Comparison of ENCODE assay signal across 23 mouse cellular contexts in the genomic region with DNA sequence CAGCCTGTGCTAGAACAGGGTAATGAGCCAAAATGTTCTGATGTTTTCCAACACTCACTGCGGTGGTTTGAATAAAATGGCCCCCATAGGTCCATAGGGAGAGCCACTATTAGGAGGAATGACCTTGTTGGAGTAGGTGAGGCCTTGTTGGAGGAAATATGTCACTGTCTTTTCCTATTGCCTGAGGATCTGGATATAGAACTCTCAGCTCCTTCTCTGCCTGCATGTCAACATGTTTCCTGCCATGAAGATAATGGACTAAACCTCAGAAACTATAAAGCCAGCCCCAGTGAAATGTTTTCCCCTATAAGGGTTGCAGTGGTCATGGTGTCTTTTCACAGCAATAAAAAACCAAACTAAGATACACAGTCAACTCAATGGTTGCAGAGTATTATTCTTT. TPM values are rescaled to one million over a fixed set of nuclear protein-coding genes. Genes with fewer than 3 reads are reported as not detected.
A peak's percentile ranks its signal among the peaks of the same experiment; 100 is the strongest.
DNase-seq lines count a peak whose midpoint lies in the region; ATAC-seq and TF ChIP-seq lines count a peak whose summit lies in the region.
"Had no signal": no experiment of that assay in that cellular context is flagged by ENCODE, and none has a peak within 500 bp of the region (broad histone marks: within the 10 kb centered on the region; RNA-seq: fewer than 3 reads in every experiment).

No protein-coding gene starts in this region.

- WGBS in heart, adult 2 months: 56% methylated on average over 1 of the region's 1 CpGs
- 84% methylated on average over 1 of the region's 1 CpGs for WGBS in heart, embryonic 12.5 days

- TF ChIP-seq POLR2A in MEL (IDR thresholded peaks at IDR 0.05; ENCODE audit: control insufficient read depth in 1 of 2, insufficient read depth in 1 of 2, low read depth in 1 of 2, low read length in 2 of 2, poor library complexity in 1 of 2) (no peak), myocyte (IDR thresholded peaks at IDR 0.05; ENCODE audit: insufficient read length, low read depth) (no peak)
- no peak for TF ChIP-seq POLR2A in heart, adult 2 months (IDR thresholded peaks at IDR 0.05; ENCODE audit: insufficient read depth, low read depth, low read length)

- no peak overlapping the region for H3K9ac ChIP-seq in MEL (ENCODE audit: control insufficient read depth, low read depth, low read length, poor library complexity, severe bottlenecking)
- no peak overlapping the region for H3K9ac ChIP-seq in heart, adult 2 months (ENCODE audit: low read depth, low read length)
- H3K9ac ChIP-seq in heart, embryonic 12.5 days: no peak overlapping the region

- TF ChIP-seq EP300 in MEL (IDR thresholded peaks at IDR 0.05; ENCODE audit: low read depth in 1 of 2, low read length in 2 of 2): no peak
- TF ChIP-seq EP300 in heart, adult 2 months (IDR thresholded peaks at IDR 0.05; ENCODE audit: insufficient read depth, low read depth, low read length): no peak

- no peaks in the 10 kb centered on the region; a peak in 1 of 4 replicates for H3K27me3 ChIP-seq in MEL (ENCODE audit: control insufficient read depth in 1 of 2, insufficient read depth in 2 of 2, low read length in 2 of 2)
- H3K27me3 ChIP-seq in myocyte (ENCODE audit: control insufficient read depth, insufficient read depth, insufficient read length): no peaks in the 10 kb centered on the region
- no peaks in the 10 kb centered on the region for H3K27me3 ChIP-seq in heart, adult 2 months (ENCODE audit: control insufficient read depth, insufficient read depth, low read length)
- no peaks in the 10 kb centered on the region for H3K27me3 ChIP-seq in heart, embryonic 12.5 days (replicated peaks)
- H3K27me3 ChIP-seq: CH12.LX, Patski had no signal

- peaks cover 4 to 6% of the 10 kb centered on the region in 2 experiments; a peak in 3 of 4 replicates for H3K4me1 ChIP-seq in MEL (ENCODE audit: control insufficient read depth in 1 of 2, insufficient read depth in 2 of 2, low read length in 2 of 2)
- no peaks in the 10 kb centered on the region for H3K4me1 ChIP-seq in heart, adult 2 months (ENCODE audit: control insufficient read depth, insufficient read depth, low read length)
- no peaks in the 10 kb centered on the region for H3K4me1 ChIP-seq in heart, embryonic 12.5 days (replicated peaks)

- no peak overlapping the region for H3K27ac ChIP-seq in MEL (ENCODE audit: control insufficient read depth, low read depth, low read length)
- no peak overlapping the region for H3K27ac ChIP-seq in heart, adult 2 months
- no peak overlapping the region for H3K27ac ChIP-seq in heart, embryonic 12.5 days (ENCODE audit: poor library complexity, severe bottlenecking)

- peaks cover 0 to 10% of the 10 kb centered on the region in 2 experiments; a peak in 2 of 4 replicates for H3K36me3 ChIP-seq in MEL (ENCODE audit: control insufficient read depth in 1 of 2, insufficient read depth in 2 of 2, low read length in 2 of 2)
- no peaks in the 10 kb centered on the region for H3K36me3 ChIP-seq in myocyte (ENCODE audit: control insufficient read depth, insufficient read depth)
- H3K36me3 ChIP-seq in heart, adult 2 months (ENCODE audit: control insufficient read depth, insufficient read depth, low read length): no peaks in the 10 kb centered on the region
- no peaks in the 10 kb centered on the region for H3K36me3 ChIP-seq in heart, embryonic 12.5 days
- H3K36me3 ChIP-seq: G1E had no signal

- TF ChIP-seq CTCF in MEL (IDR thresholded peaks at IDR 0.05 in 2 of 3, conservative IDR thresholded peaks at IDR 0.05 in 1 of 3; ENCODE audit: control insufficient read depth in 1 of 3, insufficient read depth in 1 of 3, low read depth in 2 of 3, low read length in 3 of 3, poor library complexity in 1 of 3, severe bottlenecking in 1 of 3): no peak
- TF ChIP-seq CTCF in heart, adult 2 months (IDR thresholded peaks at IDR 0.05): no peak

- H3K9me3 ChIP-seq in MEL (replicated peaks; ENCODE audit: insufficient read depth, low read length): no peaks in the 10 kb centered on the region
- 0 out of 2 replicates have a peak, but pooled peaks cover 4% of the 10 kb centered on the region for H3K9me3 ChIP-seq in heart, embryonic 12.5 days (replicated peaks)
- H3K9me3 ChIP-seq: G1E had no signal

- no peak for TF ChIP-seq RAD21 in MEL (IDR thresholded peaks at IDR 0.05; ENCODE audit: low read depth, low read length)

- H3ac ChIP-seq in myocyte (ENCODE audit: control insufficient read depth, insufficient read length): no peak overlapping the region

- peak overlapping the region; percentile 22 for H3K4me2 ChIP-seq in myocyte (ENCODE audit: low read depth)
- no peak overlapping the region for H3K4me2 ChIP-seq in heart, embryonic 12.5 days

- intact Hi-C loops in heart, adult 2 months (cut with DNase I): no loop called here

- peak; percentile 60 for ATAC-seq in common myeloid progenitor, adult 5-6 weeks (replicated peaks; ENCODE audit: low read depth, poor library complexity, severe bottlenecking)
- no peak for ATAC-seq in heart, embryonic 12.5 days (ENCODE audit: insufficient number of reproducible peaks, low FRiP score)
- ATAC-seq: activated CD4-positive, CD25-positive, alpha-beta regulatory T cell, adult 4 months; CD4-positive, CD25-positive, alpha-beta regulatory T cell, adult 4 months; Patski had no signal

- DNase-seq in 416B (ENCODE audit: low read depth) (peak; percentile 71), MEL (ENCODE audit: low read depth, low spot score) (no peak)
- DNase-seq in heart, adult 2 months: no peak
- no peak for DNase-seq in thymus, postnatal 0 days (ENCODE audit: low spot score)
- no peak for DNase-seq in ovary, postnatal 10 days (ENCODE audit: low spot score)
- DNase-seq: adrenal gland, adult 2 months; adrenal gland, adult 8-10 months; adrenal gland, postnatal 10 days; adrenal gland, postnatal 14 days; adrenal gland, postnatal 25 days; adrenal gland, postnatal 36 days; cerebellum, adult 11 months; cerebellum, adult 11-12 months; cerebellum, adult 18-20 months; cerebellum, adult 2 months had no signal

- H3K79me2 ChIP-seq in MEL (ENCODE audit: control insufficient read depth, insufficient read depth, low read length, poor library complexity): no peaks in the 10 kb centered on the region
- H3K79me2 ChIP-seq in myocyte (ENCODE audit: control insufficient read depth, insufficient read depth): no peaks in the 10 kb centered on the region
- no peaks in the 10 kb centered on the region for H3K79me2 ChIP-seq in heart, adult 2 months (replicated peaks; ENCODE audit: control insufficient read depth, insufficient read depth, low read length)

- H3K4me3 ChIP-seq in MEL (ENCODE audit: control insufficient read depth in 1 of 2, insufficient read depth in 1 of 2, low read depth in 2 of 2, low read length in 2 of 2) (no peak overlapping the region), myocyte (no peak overlapping the region)
- no peak overlapping the region for H3K4me3 ChIP-seq in heart, adult 2 months
- no peak overlapping the region for H3K4me3 ChIP-seq in heart, embryonic 12.5 days

TF ChIP-seq in MEL, 35 proteins besides CTCF, POLR2A, EP300 and RAD21:
- TF ChIP-seq ZNF384 (IDR thresholded peaks at IDR 0.05; ENCODE audit: low read depth, low read length): no peak
- peak; percentile 8; the same call in 1 of the 2 replicates for TF ChIP-seq TAL1 (IDR thresholded peaks at IDR 0.05; ENCODE audit: low read length)
- TF ChIP-seq ELF1 (IDR thresholded peaks at IDR 0.05; ENCODE audit: low read depth, low read length): no peak
- TF ChIP-seq GABPA (IDR thresholded peaks at IDR 0.05; ENCODE audit: low read depth, low read length): no peak
- no peak for TF ChIP-seq TCF12 (IDR thresholded peaks at IDR 0.05; ENCODE audit: low read depth, low read length)
TF ChIP-seq in MEL: peak in this region for 1.

TF ChIP-seq in myocyte, 11 proteins besides CTCF, POLR2A, EP300 and RAD21:
- no peak for TF ChIP-seq USF1 (IDR thresholded peaks at IDR 0.05; ENCODE audit: low read depth)
TF ChIP-seq in myocyte: peak in this region for 0.

RNA-seq across cellular contexts. Expression of a gene that starts 6.0 kb away (rescaled TPM):
- 1.9 and 2.5 TPM in 2 replicates for total RNA-seq in MEL (2012; rRNA removed)
- 1 to 10 TPM in 1 of 2 experiments, not detected in 1; 9.0 TPM for polyA plus RNA-seq in MEL (2012; ENCODE audit: insufficient read depth in 1 of 2, insufficient read length in 2 of 2, low read depth in 1 of 2, low replicate concordance in 2 of 2, missing spikeins in 1 of 2)
- 0.53 and 3.7 TPM in 2 replicates for total RNA-seq in common myeloid progenitor, adult 5-6 weeks (2017)
- polyA plus RNA-seq in myocyte (2012; fragmentation: generic; extraction: Trizol): 9.5 TPM
- 10 to 100 TPM in 1 of 2 experiments, 1 to 10 TPM in 1; 9.9 to 10.3 TPM for total RNA-seq in heart, adult 2 months (2021)
- polyA plus RNA-seq in heart, adult 2 months (2012; rRNA removed): 15.1 and 15.7 TPM in 2 replicates
- polyA plus RNA-seq in thymus, postnatal 0 days (2015; fragmentation: Nextera tagmentation; extraction: Ambion mirVana): 7.6 and 10.2 TPM in 2 replicates
- polyA plus RNA-seq in heart, embryonic 12.5 days (2016; fragmentation: Nextera tagmentation; extraction: Ambion mirVana): 8.0 and 10.5 TPM in 2 replicates
